Mouse (Mus musculus) cortical plate, adult 2 months (tissue): ENCODE results near the gene Lmcd1.

Experiments used
- CTCF ChIP-seq: fragments of 200-500 bp; IDR thresholded peaks from 2 replicates; pipeline ENCODE4 v1.5.1; 2011; ENCODE audit warnings: mild to moderate bottlenecking, control low read depth, low read length; ENCODE audit not compliant: insufficient read depth; ENCODE audit errors: extremely low read depth
- POLR2A ChIP-seq: fragments of 200-500 bp; IDR thresholded peaks from 2 replicates; pipeline ENCODE4 v1.6.1; 2011; ENCODE audit warnings: mild to moderate bottlenecking, low read length, control low read depth; ENCODE audit not compliant: insufficient read depth; ENCODE audit errors: extremely low read depth

- TF ChIP-seq CTCF (no peak), POLR2A (no peak)
Observed at GRCm38 (mm10) chr6:112223877-112224632, 49.5 kb upstream of the Lmcd1 start.
